ENCODE assay signal across 12 mouse cellular contexts in the genomic region with DNA sequence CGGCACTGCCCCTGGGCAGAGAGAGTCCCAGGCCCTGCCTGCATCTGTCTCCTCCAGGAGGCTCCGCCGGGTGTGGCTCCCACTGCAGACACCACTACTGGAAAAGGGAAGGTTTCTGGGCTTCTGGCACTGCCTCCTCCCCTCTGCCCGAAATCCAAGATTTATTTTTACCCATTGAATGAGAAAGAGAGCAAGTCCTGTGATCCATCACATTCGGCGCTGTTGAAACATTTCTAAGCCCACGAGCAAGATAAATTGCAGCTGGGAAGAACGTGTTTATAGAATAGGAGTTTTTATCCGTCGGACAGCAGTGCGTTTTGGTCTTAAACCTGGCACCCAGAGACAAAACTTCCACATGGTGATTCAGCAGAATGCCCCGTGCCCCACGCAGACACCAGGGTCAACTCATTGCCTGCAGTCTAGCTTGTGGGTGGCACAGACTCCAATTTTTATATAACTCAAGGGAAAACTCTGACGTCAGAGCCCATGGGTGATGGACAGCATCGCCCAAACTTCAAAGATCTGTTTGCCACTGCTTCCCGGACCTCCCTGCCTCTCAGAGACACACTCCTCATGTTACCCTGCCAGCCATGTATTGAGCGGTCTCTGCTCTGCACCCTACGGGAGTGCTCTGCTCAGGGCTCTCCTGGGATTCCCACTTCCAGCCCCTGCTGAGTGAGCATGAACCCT.
A peak's percentile ranks its signal among the peaks of the same experiment; 100 is the strongest.
DNase-seq lines count a peak whose midpoint lies in the region; ATAC-seq and TF ChIP-seq lines count a peak whose summit lies in the region.
"Had no signal": no experiment of that assay in that cellular context is flagged by ENCODE, and none has a peak within 500 bp of the region (broad histone marks: within the 10 kb centered on the region; RNA-seq: fewer than 3 reads in every experiment).

No protein-coding gene starts in this region.

- no peak overlapping the region for H3K9ac ChIP-seq in lung, embryonic 16.5 days (ENCODE audit: low read length)
- no peak overlapping the region for H3K9ac ChIP-seq in embryonic facial prominence, embryonic 14.5 days (ENCODE audit: low read depth, low read length)
- H3K9ac ChIP-seq in stomach, embryonic 16.5 days (ENCODE audit: low read length) = 0 out of 2 replicates have a peak overlapping the region, but pooled peaks have one; percentile 33
- no peak overlapping the region for H3K9ac ChIP-seq in forebrain, embryonic 11.5 days (ENCODE audit: low read length)
- H3K9ac ChIP-seq: liver, embryonic 14.5 days had no signal

- peaks cover 5% of the 10 kb centered on the region; the same call in 1 of the 2 replicates for H3K36me3 ChIP-seq in lung, embryonic 16.5 days (ENCODE audit: control insufficient read depth, insufficient read depth, low read length)
- H3K36me3 ChIP-seq in embryonic facial prominence, embryonic 14.5 days (ENCODE audit: control insufficient read depth, insufficient read depth, low read length) = no peaks in the 10 kb centered on the region
- H3K36me3 ChIP-seq in stomach, embryonic 16.5 days (ENCODE audit: control insufficient read depth, insufficient read depth, low read length) = no peaks in the 10 kb centered on the region
- H3K36me3 ChIP-seq in forebrain, embryonic 11.5 days (ENCODE audit: control insufficient read depth, insufficient read depth, low read length) = no peaks in the 10 kb centered on the region

- H3K4me3 ChIP-seq in lung, embryonic 16.5 days (ENCODE audit: low read length) = no peak overlapping the region
- H3K4me3 ChIP-seq in lung, adult 2 months (replicated peaks; ENCODE audit: extremely low read depth, low read depth, low read length) = no peak overlapping the region
- H3K4me3 ChIP-seq in embryonic facial prominence, embryonic 14.5 days (ENCODE audit: low read depth, low read length) = no peak overlapping the region
- H3K4me3 ChIP-seq in stomach, embryonic 16.5 days (replicated peaks; ENCODE audit: low read length) = no peak overlapping the region
- no peak overlapping the region for H3K4me3 ChIP-seq in forebrain, embryonic 11.5 days (ENCODE audit: low read depth, low read length)

- DNase-seq in heart, adult 11 months = peak; percentile 94
- DNase-seq in heart, adult 8-10 months (ENCODE audit: low spot score) = no peak
- no peak for DNase-seq in lung, adult 2 months
- peak; percentile 45 for DNase-seq in embryonic facial prominence, embryonic 14.5 days (ENCODE audit: low spot score)
- no peak for DNase-seq in ovary, postnatal 10 days (ENCODE audit: low spot score)
- DNase-seq in forebrain, embryonic 11.5 days (ENCODE audit: low spot score) = no peak
- DNase-seq: gastrocnemius, postnatal 14 days; right cerebral cortex, postnatal 25 days had no signal

- H3K9me3 ChIP-seq in lung, embryonic 16.5 days (ENCODE audit: control insufficient read depth, low read length) = no peaks in the 10 kb centered on the region
- H3K9me3 ChIP-seq in embryonic facial prominence, embryonic 14.5 days (ENCODE audit: control insufficient read depth, low read length) = no peaks in the 10 kb centered on the region
- no peaks in the 10 kb centered on the region for H3K9me3 ChIP-seq in stomach, embryonic 16.5 days (replicated peaks; ENCODE audit: control insufficient read depth, low read length)
- no peaks in the 10 kb centered on the region for H3K9me3 ChIP-seq in forebrain, embryonic 11.5 days (ENCODE audit: control insufficient read depth, low read length)

- TF ChIP-seq POLR2A in lung, adult 2 months (IDR thresholded peaks at IDR 0.05; ENCODE audit: borderline replicate concordance, extremely low read depth, low read depth, low read length) = no peak

- peak overlapping the region; percentile 53; the same call in 1 of the 2 replicates for H3K27ac ChIP-seq in lung, embryonic 16.5 days (ENCODE audit: low read length)
- H3K27ac ChIP-seq in embryonic facial prominence, embryonic 14.5 days (replicated peaks; ENCODE audit: low read depth, low read length) = peak overlapping the region; percentile 6; the same call in 1 of the 2 replicates
- peak overlapping the region; percentile 87 for H3K27ac ChIP-seq in stomach, embryonic 16.5 days (ENCODE audit: low read length)
- no peak overlapping the region for H3K27ac ChIP-seq in forebrain, embryonic 11.5 days (ENCODE audit: low read depth, low read length)
- H3K27ac ChIP-seq: liver, embryonic 14.5 days had no signal

- peak; percentile 26; the same call in 1 of the 2 replicates for ATAC-seq in lung, embryonic 16.5 days (ENCODE audit: low read depth)
- ATAC-seq in embryonic facial prominence, embryonic 14.5 days (ENCODE audit: low read depth) = peak; percentile 37; the same call in 1 of the 2 replicates
- ATAC-seq in stomach, embryonic 16.5 days (ENCODE audit: insufficient read depth, low FRiP score) = peak; percentile 82
- ATAC-seq in forebrain, embryonic 11.5 days (replicated peaks; ENCODE audit: low FRiP score) = no peak
- ATAC-seq: activated CD4-positive, CD25-positive, alpha-beta regulatory T cell, adult 4 months had no signal

- no peaks in the 10 kb centered on the region for H3K27me3 ChIP-seq in lung, embryonic 16.5 days (ENCODE audit: control insufficient read depth, insufficient read depth, low read depth, low read length)
- no peaks in the 10 kb centered on the region for H3K27me3 ChIP-seq in embryonic facial prominence, embryonic 14.5 days (replicated peaks; ENCODE audit: control insufficient read depth, insufficient read depth, low read length)
- no peaks in the 10 kb centered on the region for H3K27me3 ChIP-seq in stomach, embryonic 16.5 days (ENCODE audit: control insufficient read depth, insufficient read depth, low read length)
- no peaks in the 10 kb centered on the region for H3K27me3 ChIP-seq in forebrain, embryonic 11.5 days (ENCODE audit: control insufficient read depth, insufficient read depth, low read length)

- peaks cover 30% of the 10 kb centered on the region for H3K4me1 ChIP-seq in lung, embryonic 16.5 days (replicated peaks; ENCODE audit: control insufficient read depth, insufficient read depth, low read length)
- H3K4me1 ChIP-seq in lung, adult 2 months (ENCODE audit: control insufficient read depth, insufficient read depth, low read length) = peaks cover 13% of the 10 kb centered on the region
- H3K4me1 ChIP-seq in embryonic facial prominence, embryonic 14.5 days (ENCODE audit: control insufficient read depth, insufficient read depth, low read length) = no peaks in the 10 kb centered on the region
- peaks cover 23% of the 10 kb centered on the region for H3K4me1 ChIP-seq in stomach, embryonic 16.5 days (ENCODE audit: control insufficient read depth, insufficient read depth, low read length)
- no peaks in the 10 kb centered on the region; the same call in 1 of the 2 replicates for H3K4me1 ChIP-seq in forebrain, embryonic 11.5 days (replicated peaks; ENCODE audit: control insufficient read depth, insufficient read depth, low read length)

- TF ChIP-seq CTCF in lung, adult 2 months (IDR thresholded peaks at IDR 0.05; ENCODE audit: insufficient read depth, low read length) = no peak

- no peak overlapping the region for H3K4me2 ChIP-seq in lung, embryonic 16.5 days (ENCODE audit: low read depth, low read length)
- H3K4me2 ChIP-seq in embryonic facial prominence, embryonic 14.5 days (ENCODE audit: low read depth, low read length) = no peak overlapping the region
- peak overlapping the region; percentile 16 for H3K4me2 ChIP-seq in stomach, embryonic 16.5 days (ENCODE audit: low read depth, low read length)
- H3K4me2 ChIP-seq in forebrain, embryonic 11.5 days (ENCODE audit: low read depth, low read length, severe bottlenecking) = no peak overlapping the region

- WGBS in lung, embryonic 16.5 days = 45% methylated on average over 18 of the region's 18 CpGs
- WGBS in lung, adult 2 months = 43% methylated on average over 18 of the region's 18 CpGs
- 45% methylated on average over 18 of the region's 18 CpGs for WGBS in embryonic facial prominence, embryonic 14.5 days
- 36% methylated on average over 18 of the region's 18 CpGs for WGBS in stomach, embryonic 16.5 days
- 86% methylated on average over 18 of the region's 18 CpGs for WGBS in forebrain, embryonic 11.5 days

Comparison
In these comparisons a context has a peak if more than half of its experiments do, and no peak if none do; other contexts are left out.
1. DNase-seq: peak in heart, adult 11 months (single experiment) and embryonic facial prominence, embryonic 14.5 days (single experiment); none in heart, adult 8-10 months (single experiment), lung, adult 2 months (single experiment), ovary, postnatal 10 days (single experiment) and forebrain, embryonic 11.5 days (single experiment).